Mouse (Mus musculus): ENCODE results near the gene Usp36.

Usp36 gene

DNA sequence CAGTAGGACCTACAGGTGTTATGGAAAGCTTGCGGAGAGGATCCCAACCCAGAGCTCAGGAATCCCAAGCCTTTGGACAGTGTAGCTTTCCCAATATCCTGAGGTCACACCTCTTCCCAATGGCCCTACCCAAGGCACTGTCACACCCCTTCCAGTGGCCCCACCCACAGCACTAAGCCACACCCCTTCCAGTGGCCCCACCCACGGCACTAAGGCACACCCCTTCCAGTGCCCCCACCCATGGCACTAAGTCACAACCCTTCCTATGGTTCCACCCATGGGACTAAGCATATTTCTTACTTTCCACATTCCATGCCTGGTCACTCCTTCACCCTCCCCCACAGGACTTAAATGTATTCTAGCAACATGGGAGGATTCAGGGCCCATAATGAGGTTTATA lies 8.8 kb upstream of the Usp36 start:
- DNase-seq (ENCODE audit: low spot score in 2 of 2), result no peak

- no peak for DNase-seq (ENCODE audit: low spot score in 2 of 2)
Measured at GRCm38 (mm10) chr11:118297967-118298366, 7.9 kb upstream of the Usp36 start.

- no peak for DNase-seq (ENCODE audit: low spot score in 2 of 2)
Measured at GRCm38 (mm10) chr11:118295026-118295425, 5.0 kb upstream of the Usp36 start.

- no peak for DNase-seq (ENCODE audit: low spot score in 2 of 2)
Measured at GRCm38 (mm10) chr11:118292671-118293070, 2.6 kb upstream of the Usp36 start.

DNA sequence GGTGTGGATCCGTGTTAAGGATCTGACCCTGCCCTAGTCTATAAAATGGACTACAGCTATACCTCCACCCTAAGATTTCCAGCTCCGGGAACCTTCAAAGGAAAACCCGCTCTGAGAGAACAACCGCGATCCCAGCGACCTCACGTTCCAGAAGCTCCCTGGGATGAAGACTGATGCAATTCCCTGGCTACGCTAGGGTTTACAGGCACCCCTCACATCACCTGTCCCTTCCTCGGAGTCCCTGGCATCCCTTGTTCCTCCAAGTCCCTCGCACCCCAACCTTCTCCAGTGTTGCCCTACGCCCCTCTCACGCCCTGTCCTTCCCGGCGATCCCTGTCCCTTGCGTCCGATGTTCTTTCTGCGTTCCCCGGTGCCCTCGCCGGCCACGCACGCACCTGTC lies 482 bp downstream of the Usp36 start:
- DNase-seq (ENCODE audit: low spot score in 2 of 2), result no peak

- DNase-seq (ENCODE audit: low spot score in 2 of 2), result no peak
Measured at GRCm38 (mm10) chr11:118289037-118289511, 970 bp downstream of the Usp36 start.

- no peak for DNase-seq (ENCODE audit: low spot score in 2 of 2)
Measured at GRCm38 (mm10) chr11:118287573-118287972, 2.5 kb downstream of the Usp36 start.

DNA sequence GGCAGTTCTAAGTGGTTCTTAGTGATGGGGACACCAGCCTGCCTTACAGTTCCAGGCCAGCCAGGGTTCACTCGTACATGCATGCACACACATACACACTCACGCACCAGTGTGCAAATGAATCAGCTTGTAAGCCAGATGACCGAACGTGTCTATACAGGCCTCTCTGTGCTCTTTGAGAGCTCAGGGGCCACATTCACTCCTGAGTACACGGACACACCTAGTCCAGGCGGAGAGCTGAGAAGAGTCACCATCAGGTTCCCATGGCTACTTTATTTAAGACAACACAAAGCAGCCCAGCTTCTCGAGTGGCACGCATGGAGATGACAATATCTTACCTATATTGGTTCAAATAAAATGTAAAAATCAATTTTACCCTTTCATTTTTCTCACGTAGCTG lies 3.6 kb downstream of the Usp36 start:
- no peak for DNase-seq (ENCODE audit: low spot score in 2 of 2)

GRCm38 (mm10) chr11:118285791-118286190 lies 4.3 kb downstream of the Usp36 start:
- no peak for DNase-seq (ENCODE audit: low spot score in 2 of 2)

DNA sequence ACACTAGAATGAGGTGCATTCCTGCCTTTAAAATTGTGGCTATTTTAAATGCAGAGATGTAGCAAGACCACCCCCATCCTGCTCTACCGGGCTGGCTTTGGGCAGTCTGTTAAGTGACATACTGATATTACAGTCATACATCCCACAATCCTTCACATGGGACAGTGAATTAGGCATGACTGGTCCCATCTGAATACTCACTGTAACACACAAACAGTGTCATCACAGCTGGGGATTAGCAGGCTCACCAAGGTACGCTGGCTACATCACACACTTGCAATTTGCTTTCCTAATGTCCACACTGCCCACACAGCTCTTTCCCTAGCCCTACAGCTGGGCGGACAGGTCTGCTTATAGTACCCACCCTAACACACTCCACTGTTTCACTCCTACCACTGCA lies 9.8 kb downstream of the Usp36 start:
- no peak for DNase-seq (ENCODE audit: low spot score in 2 of 2)

- no peak for DNase-seq (ENCODE audit: low spot score in 2 of 2)
Measured at GRCm38 (mm10) chr11:118276328-118276727, 13.7 kb downstream of the Usp36 start.

GRCm38 (mm10) chr11:118275092-118275491 lies 15.0 kb downstream of the Usp36 start:
- no peak for DNase-seq (ENCODE audit: low spot score in 2 of 2)

DNA sequence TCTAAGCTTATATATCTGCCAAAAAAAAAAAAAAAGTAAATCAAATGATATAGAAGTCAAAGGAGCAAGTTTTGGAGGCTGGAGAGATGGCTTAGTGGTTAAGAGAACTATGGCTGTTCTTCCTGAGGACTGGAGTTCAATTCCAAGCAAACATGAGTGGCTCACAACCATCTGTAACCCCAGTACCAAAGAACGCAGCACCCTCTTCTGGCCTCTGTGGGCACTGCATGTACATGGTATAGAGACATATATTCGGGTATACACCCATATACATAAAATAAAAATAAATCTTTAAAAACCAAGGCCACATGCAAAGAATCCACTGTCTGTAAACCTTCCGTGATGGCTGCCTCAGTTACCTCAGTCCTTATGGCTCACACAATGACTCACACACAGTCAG lies 20.2 kb downstream of the Usp36 start:
- no peak for DNase-seq (ENCODE audit: low spot score in 2 of 2)

DNA sequence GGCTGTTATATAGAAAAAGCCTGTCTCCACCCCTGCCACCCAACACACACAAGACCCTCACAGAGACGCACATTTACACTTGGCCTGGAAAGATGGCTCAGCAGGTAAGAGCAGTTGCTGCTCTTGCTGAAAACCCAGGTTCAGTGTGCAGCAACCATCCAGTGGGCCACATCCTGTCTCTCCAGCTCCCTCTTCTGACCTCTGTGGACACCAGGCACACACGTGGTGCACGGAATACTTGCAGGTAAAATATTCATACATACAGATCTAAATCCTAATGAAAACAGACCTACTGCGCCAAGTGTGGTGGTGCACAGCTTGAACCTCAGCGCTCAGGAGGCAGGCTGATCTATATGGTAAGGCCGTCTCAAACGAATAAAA lies 23.4 kb downstream of the Usp36 start:
- DNase-seq (ENCODE audit: low spot score in 2 of 2), result no peak

DNA sequence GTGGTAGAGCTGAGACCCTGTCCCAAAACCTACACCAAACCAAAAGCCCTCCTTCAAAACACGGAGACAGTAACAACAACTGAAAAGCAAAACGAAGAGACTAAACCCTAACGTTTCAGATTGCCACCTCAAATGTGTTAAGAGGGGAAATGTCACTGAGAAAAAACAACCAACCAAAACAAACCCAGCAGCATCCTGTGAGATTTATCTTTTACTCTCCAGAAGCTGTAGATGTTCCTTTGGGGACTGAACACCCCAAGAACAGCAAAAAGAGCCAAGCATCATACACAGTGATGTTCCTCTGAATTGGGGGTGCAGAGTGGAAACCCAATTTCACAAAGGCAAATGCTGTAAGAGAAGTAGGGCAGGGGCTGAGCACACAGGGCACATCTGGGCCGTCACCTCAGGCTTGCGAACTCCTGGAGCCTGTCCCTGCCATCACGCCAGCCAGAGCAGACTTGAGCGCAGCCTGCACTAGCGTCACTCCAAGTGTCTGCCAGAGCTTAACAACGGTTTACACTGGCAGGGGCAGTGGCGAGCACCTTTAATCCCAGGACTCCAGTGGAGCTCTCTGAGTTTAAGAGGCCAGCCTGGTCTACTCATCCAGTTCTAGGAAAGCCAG lies 23.9 kb downstream of the Usp36 start:
- no peak for DNase-seq (ENCODE audit: low spot score in 2 of 2)

- no peak for DNase-seq (ENCODE audit: low spot score in 2 of 2)
Measured at GRCm38 (mm10) chr11:118265621-118266020, 24.4 kb downstream of the Usp36 start.

GRCm38 (mm10) chr11:118263146-118263545 lies 26.9 kb downstream of the Usp36 start:
- no peak for DNase-seq (ENCODE audit: low spot score in 2 of 2)

GRCm38 (mm10) chr11:118260081-118260480 lies 30.0 kb downstream of the Usp36 start:
- no peak for DNase-seq (ENCODE audit: low spot score in 2 of 2)

DNA sequence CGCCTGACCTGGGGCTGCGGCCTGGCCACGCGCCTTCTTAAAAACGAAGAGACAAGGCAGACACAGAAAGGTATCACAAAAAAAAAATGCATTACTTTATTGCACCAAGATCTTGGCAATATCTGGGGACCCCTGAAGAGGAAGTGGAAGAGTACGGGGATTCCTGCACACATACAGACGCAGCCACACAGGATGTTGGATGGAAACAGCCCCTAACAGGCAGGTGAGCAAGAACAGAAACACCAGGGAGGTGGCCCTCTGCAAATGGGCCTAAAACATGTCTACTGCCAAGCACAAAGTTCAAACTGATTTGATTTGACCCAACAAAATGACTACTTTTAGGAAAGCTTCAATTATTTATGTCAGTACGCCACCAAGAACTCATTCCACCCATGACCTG lies 30.5 kb downstream of the Usp36 start:
- DNase-seq (ENCODE audit: low spot score in 2 of 2), result no peak

GRCm38 (mm10) chr11:118256371-118256770 lies 33.7 kb downstream of the Usp36 start:
- no peak for DNase-seq (ENCODE audit: low spot score in 2 of 2)

- DNase-seq (ENCODE audit: low spot score in 2 of 2), result peak in 1 of 2 experiments; percentile 49
Measured at GRCm38 (mm10) chr11:118254159-118254951, 35.7 kb downstream of the Usp36 start.

DNA sequence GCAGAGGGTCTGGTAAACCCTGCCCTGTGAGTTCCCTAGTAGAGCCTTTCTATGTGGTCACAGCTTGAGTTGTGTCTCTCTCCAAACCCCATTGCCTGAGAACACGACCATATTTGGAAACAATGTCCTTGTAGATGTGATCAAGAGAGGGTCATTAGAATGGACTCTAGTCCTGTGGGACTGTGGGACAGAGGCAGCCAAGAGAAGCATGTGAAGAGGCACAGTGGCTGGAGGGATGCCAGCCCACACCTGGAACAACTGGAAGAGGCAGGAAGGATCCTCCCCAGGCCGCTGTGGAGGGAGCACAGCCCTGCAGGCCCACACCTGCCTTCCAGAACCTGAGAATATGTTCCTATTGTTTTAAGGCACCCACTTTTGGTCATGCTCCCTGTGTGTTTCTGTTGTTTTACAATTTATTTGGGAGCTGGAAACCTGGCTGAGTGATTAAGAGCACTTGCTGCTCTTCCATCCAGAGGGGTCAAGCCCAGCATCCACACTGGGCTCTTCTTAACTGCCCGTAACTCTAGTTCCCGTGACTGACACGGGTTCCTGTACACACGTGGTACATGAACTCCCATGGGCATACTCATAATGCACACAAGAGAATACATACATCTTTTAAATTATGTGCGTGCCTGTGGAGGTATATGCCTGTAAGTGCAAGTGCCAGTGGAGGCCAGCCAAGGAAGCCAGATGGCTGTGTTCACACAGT lies 36.4 kb downstream of the Usp36 start:
- no peak for DNase-seq (ENCODE audit: low spot score in 2 of 2)

DNA sequence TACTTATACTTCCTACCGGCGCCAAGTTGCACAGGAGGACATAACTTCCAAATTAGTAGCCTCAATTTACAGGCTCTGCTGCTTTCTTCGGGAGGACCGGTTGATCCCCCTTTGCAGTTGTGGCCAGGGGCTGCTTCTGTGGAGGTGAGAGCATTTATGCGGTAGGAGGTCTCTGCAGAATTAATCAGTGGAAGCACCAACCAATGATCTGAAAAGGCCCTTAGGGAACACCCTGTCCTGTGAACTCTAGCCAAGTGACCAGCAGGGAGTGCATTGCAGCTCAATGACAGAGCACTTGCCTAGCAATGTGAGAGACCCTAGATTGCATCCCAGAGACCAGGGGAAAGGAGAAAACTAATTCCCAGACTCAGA lies 41.0 kb downstream of the Usp36 start:
- no peak for DNase-seq (ENCODE audit: low spot score in 2 of 2)
